Mouse (Mus musculus) subcutaneous adipose tissue, adult 2 months (tissue): ENCODE measurements around the gene Zfyve16. TPM values are rescaled to one million over a fixed set of nuclear protein-coding genes. Genes with fewer than 3 reads are reported as not detected.

Experiments
- polyA plus RNA-seq: library from polyadenylated mRNA; depleted of rRNA; stranded (reverse); fragments of >200 nt; gene quantifications from 2 replicates; pipeline ENCODE4 v1.2.3, GENCODE M21; 2012; ENCODE audit warnings: low replicate concordance; rRNA removed

Gene Zfyve16
- polyA plus RNA-seq: 5.7 and 7.0 TPM in 2 replicates

DNA sequence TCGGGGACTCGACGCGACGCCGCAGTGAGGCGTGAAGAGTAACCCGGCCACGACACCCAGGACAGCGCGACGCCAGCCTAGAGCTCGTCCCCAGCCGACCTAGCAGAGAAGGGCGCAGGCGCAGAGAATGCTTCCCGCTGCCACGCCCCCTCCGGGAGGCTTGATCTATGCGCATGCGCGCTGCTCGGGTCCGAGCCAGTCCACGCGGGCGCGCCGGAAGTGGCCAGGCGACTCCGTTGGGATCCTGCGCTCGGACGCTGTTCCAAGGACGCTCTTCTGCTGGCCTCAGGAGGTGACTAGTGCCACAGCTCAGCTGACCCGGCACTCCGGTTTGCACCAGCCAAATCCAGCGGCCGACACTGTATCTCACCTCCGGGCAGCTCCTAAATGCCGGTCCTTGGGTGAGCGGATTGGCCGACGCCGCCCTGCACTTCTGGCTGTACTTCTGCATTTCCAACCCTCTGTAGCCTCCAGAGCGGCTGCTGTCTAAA, at the start of gene Zfyve16:
Zfyve16 (minus strand) TSS at position 148 of the 491 bp plus-strand sequence.

GRCm38 (mm10) chr13:92576072-92576471, 45.4 kb upstream of the Zfyve16 start, which contains the start of gene Spz1:
TSS of gene Spz1 (minus strand) at chr13:92576172.

DNA sequence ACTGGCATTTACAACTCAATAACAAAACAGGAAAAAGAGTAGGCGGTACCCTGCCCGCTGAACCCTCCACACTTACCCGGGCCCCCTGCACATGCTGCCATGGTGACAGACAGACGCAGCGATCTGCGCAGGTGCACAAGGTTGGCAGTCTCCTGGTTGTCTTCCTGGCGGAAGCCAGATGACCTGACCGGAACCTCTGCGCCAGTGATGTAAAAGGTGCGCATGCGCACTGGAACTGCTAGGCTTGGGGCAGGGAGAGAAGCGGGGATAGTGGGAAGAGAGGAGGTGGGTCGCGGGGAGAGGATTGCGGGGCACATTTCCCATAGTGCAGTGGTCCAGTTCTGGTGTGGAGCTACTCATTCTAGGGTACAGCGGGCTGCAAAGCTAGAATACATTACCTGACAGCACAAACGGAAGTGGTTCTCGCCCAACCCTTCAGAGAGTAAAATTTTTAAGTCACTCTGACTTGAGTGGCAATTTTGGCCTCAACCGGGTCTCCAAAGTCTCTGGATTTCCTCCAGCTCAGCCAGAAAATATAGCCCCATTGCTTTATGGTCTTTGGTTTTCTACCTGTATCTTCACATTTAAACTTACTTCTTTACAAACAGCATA, 46.7 kb downstream of the Zfyve16 start, which contains the start of gene Fam151b:
Fam151b (minus strand) TSS at position 164 of the 612 bp plus-strand sequence.

Other genes starting within 250 kb of the Zfyve16 start
- gene Gm20379, start 224.9 kb downstream of the Zfyve16 start, polyA plus RNA-seq: not detected in 2 replicates
- gene Dhfr, start 176.1 kb downstream of the Zfyve16 start, polyA plus RNA-seq: 0.92 and 1.2 TPM in 2 replicates
- 4.8 and 5.5 TPM in 2 replicates for gene Msh3, start 175.9 kb downstream of the Zfyve16 start, polyA plus RNA-seq
- gene Ankrd34b, start 105.0 kb downstream of the Zfyve16 start, polyA plus RNA-seq: not detected in 2 replicates
- gene Fam151b, start 46.9 kb downstream of the Zfyve16 start, polyA plus RNA-seq: 3.4 and 5.3 TPM in 2 replicates
- gene Spz1, start 45.3 kb upstream of the Zfyve16 start, polyA plus RNA-seq: not detected in 2 replicates
- gene Serinc5, start 80.2 kb upstream of the Zfyve16 start, polyA plus RNA-seq: 10.2 and 31.3 TPM in 2 replicates